Mouse (Mus musculus): ENCODE measurements around the gene Nrip2.

The Nrip2 gene

GRCm38 (mm10) chr6:128397574-128398261 is 1.4 kb upstream of the Nrip2 start:
- DNase-seq: peak; percentile 67 to 78

GRCm38 (mm10) chr6:128399421-128400185 is 507 bp downstream of the Nrip2 start:
- peak; percentile 70 to 76 for DNase-seq

- peak in 1 of 2 experiments; percentile 36 for DNase-seq
Measured at GRCm38 (mm10) chr6:128404708-128405107, 5.6 kb downstream of the Nrip2 start.

- no peak for DNase-seq
Measured at GRCm38 (mm10) chr6:128408544-128409125, 9.5 kb downstream of the Nrip2 start.

GRCm38 (mm10) chr6:128410305-128410704 is 11.2 kb downstream of the Nrip2 start:
- no peak for DNase-seq

- DNase-seq: peak; percentile 88
Measured at GRCm38 (mm10) chr6:128411115-128411514, 12.0 kb downstream of the Nrip2 start.

GRCm38 (mm10) chr6:128416169-128416568 is 17.1 kb downstream of the Nrip2 start:
- no peak for DNase-seq

- DNase-seq: no peak
Measured at GRCm38 (mm10) chr6:128418076-128418475, 19.0 kb downstream of the Nrip2 start.

GRCm38 (mm10) chr6:128421036-128421435 is 21.9 kb downstream of the Nrip2 start:
- DNase-seq: no peak

GRCm38 (mm10) chr6:128421480-128421879 is 22.4 kb downstream of the Nrip2 start:
- no peak for DNase-seq

- no peak for DNase-seq
Measured at GRCm38 (mm10) chr6:128423496-128424268, 24.6 kb downstream of the Nrip2 start.

- DNase-seq: peak; percentile 96 to 98
Measured at GRCm38 (mm10) chr6:128424269-128425019, 25.3 kb downstream of the Nrip2 start, which contains the start of gene Itfg2. Gene Itfg2 (minus strand): TSS chr6:128424931.

- no peak for DNase-seq
Measured at GRCm38 (mm10) chr6:128425046-128425445, 25.9 kb downstream of the Nrip2 start.

GRCm38 (mm10) chr6:128427571-128427970 is 28.5 kb downstream of the Nrip2 start:
- no peak for DNase-seq

GRCm38 (mm10) chr6:128429300-128429699 is 30.2 kb downstream of the Nrip2 start:
- DNase-seq: no peak

- DNase-seq: no peak
Measured at GRCm38 (mm10) chr6:128429826-128430225, 30.7 kb downstream of the Nrip2 start.

- DNase-seq: no peak
Measured at GRCm38 (mm10) chr6:128432356-128432915, 33.3 kb downstream of the Nrip2 start.

GRCm38 (mm10) chr6:128433566-128433965 is 34.5 kb downstream of the Nrip2 start:
- DNase-seq: no peak

GRCm38 (mm10) chr6:128435474-128435873 is 36.4 kb downstream of the Nrip2 start:
- peak; percentile 72 to 82 for DNase-seq

GRCm38 (mm10) chr6:128436356-128437005 is 37.4 kb downstream of the Nrip2 start:
- no peak for DNase-seq

- DNase-seq: no peak
Measured at GRCm38 (mm10) chr6:128437288-128437687, 38.2 kb downstream of the Nrip2 start.
